Mouse (Mus musculus): ENCODE results near the gene Kif1bp.

DNA sequence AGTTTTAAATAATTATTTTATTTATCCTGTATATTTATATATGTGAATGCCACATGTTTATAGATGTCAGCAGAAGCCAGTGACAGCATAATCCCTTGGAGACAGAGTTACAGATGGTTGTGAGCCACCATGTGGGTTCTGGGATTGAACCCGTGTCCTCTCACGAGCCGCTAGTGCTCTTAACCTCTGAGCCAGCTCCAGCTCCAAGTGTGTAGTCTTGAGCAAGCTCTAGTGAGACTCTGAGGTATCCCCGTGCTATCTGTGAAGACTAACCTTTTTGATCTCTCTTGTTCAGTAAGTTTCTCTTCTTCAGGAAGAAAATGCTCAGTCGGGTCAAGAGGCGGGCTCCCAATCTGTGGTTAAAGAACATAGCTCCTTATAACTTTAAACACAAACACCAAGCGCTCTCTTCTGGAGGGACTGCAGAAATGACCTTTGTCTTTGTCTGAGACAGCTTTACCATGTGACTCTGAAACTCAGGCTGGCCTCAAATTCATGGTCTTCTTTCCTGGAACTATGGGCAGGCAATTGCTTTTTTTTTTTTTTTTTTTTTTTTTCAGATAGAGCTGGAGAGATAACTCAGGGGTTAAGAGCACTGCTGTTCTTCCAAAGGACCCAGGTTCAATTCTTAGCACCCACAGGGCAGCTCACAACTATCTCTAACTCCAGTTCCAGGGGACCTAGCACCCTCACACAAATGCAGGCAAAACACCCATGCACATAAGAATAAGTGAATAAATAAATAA, 8.0 kb downstream of the Kif1bp start:
- no peak for TF ChIP-seq GATA1 (IDR thresholded peaks at IDR 0.05; ENCODE audit: low read length)
- no peak for TF ChIP-seq TAL1 (IDR thresholded peaks at IDR 0.05; ENCODE audit: low read length)
